Mouse (Mus musculus) C2C12 (cell line): ENCODE measurements around the gene Trip4. TPM values are rescaled to one million over a fixed set of nuclear protein-coding genes. Genes with fewer than 3 reads are reported as not detected.

Experiments
- H3K27me3 ChIP-seq: one replicate; pipeline ENCODE4 v1.6.1; 2011; ENCODE audit not compliant: control insufficient read depth, insufficient read depth, insufficient read length
- H3K36me3 ChIP-seq: one replicate; pipeline ENCODE4 v1.6.1; 2011; ENCODE audit not compliant: control insufficient read depth, insufficient read depth
- H3K4me3 ChIP-seq: one replicate; pipeline ENCODE4 v1.5.1; 2011; ENCODE audit warnings: mild to moderate bottlenecking, control low read depth; ENCODE audit not compliant: poor library complexity, insufficient read depth, severe bottlenecking
- H3K79me2 ChIP-seq: one replicate; pipeline ENCODE4 v1.6.1; 2011; ENCODE audit not compliant: control insufficient read depth, insufficient read depth
- H3K79me3 ChIP-seq: one replicate; pipeline ENCODE4 v1.6.1; 2011; ENCODE audit warnings: low read depth, control low read depth
- H3ac ChIP-seq: one replicate; pipeline ENCODE3; 2011; ENCODE audit warnings: low read depth; ENCODE audit not compliant: control insufficient read depth, insufficient read length
- CEBPB ChIP-seq: IDR thresholded peaks from one replicate; pipeline ENCODE4 v1.6.1; 2011; ENCODE audit warnings: low read depth, mild to moderate bottlenecking, control low read depth, moderate library complexity
- CTCF ChIP-seq: IDR thresholded peaks from one replicate; pipeline ENCODE4 v1.5.1; 2011; ENCODE audit not compliant: control insufficient read depth, insufficient read depth, insufficient read length
- FOSL1 ChIP-seq: IDR thresholded peaks from one replicate; pipeline ENCODE4 v1.8.0; 2011; ENCODE audit warnings: mild to moderate bottlenecking, low read length; ENCODE audit not compliant: poor library complexity, insufficient read depth, severe bottlenecking
- MAX ChIP-seq: IDR thresholded peaks from one replicate; pipeline ENCODE4 v1.6.1; 2011; ENCODE audit warnings: mild to moderate bottlenecking, control low read depth
- MYOD1 ChIP-seq: IDR thresholded peaks from one replicate; pipeline ENCODE4 v1.6.1; 2011; ENCODE audit warnings: low read depth; ENCODE audit not compliant: control insufficient read depth, insufficient read length
- MYOG ChIP-seq: IDR thresholded peaks from one replicate; pipeline ENCODE4 v1.6.1; 2011; ENCODE audit not compliant: control insufficient read depth, insufficient read length; ENCODE audit errors: extremely low read depth
- USF1 ChIP-seq: IDR thresholded peaks from one replicate; pipeline ENCODE4 v1.6.1; 2011; ENCODE audit warnings: low read depth, mild to moderate bottlenecking, control low read depth, moderate library complexity
- polyA plus RNA-seq: library from polyadenylated mRNA; unstranded; fragments of >200 nt; fragmentation: generic; extraction: Trizol; gene quantifications from one replicate; pipeline ENCODE4 v1.2.1, GENCODE M21; 2012; ENCODE audit warnings: missing spikeins

The Trip4 gene
- polyA plus RNA-seq, 1 experiment: 6.2 TPM

- no peak overlapping the region for H3K4me3 ChIP-seq
- TF ChIP-seq MAX (no peak), FOSL1 (no peak), USF1 (no peak), CEBPB (no peak)
- peaks cover 64% of the 10 kb centered on the region for H3K79me3 ChIP-seq
- no peaks in the 10 kb centered on the region for H3K36me3 ChIP-seq
- no peaks in the 10 kb centered on the region for H3K27me3 ChIP-seq
- peaks cover 99% of the 10 kb centered on the region for H3K79me2 ChIP-seq
- H3ac ChIP-seq: no peak overlapping the region
These were observed 8.4 kb upstream of the Trip4 start for GRCm38 (mm10) chr9:65917015-65917414.

GRCm38 (mm10) chr9:65913976-65914375 is 5.4 kb upstream of the Trip4 start:
- no peak for TF ChIP-seq CTCF
- no peak for TF ChIP-seq MYOD1
- TF ChIP-seq MYOG: no peak
- no peak for TF ChIP-seq USF1
- no peak for TF ChIP-seq MAX
- TF ChIP-seq CEBPB: no peak
- TF ChIP-seq FOSL1: no peak
- no peak overlapping the region for H3K4me3 ChIP-seq
- H3K79me3 ChIP-seq: peaks cover 74% of the 10 kb centered on the region
- H3K36me3 ChIP-seq: no peaks in the 10 kb centered on the region
- no peak overlapping the region for H3ac ChIP-seq
- peaks cover 99% of the 10 kb centered on the region for H3K79me2 ChIP-seq
- H3K27me3 ChIP-seq: no peaks in the 10 kb centered on the region

DNA sequence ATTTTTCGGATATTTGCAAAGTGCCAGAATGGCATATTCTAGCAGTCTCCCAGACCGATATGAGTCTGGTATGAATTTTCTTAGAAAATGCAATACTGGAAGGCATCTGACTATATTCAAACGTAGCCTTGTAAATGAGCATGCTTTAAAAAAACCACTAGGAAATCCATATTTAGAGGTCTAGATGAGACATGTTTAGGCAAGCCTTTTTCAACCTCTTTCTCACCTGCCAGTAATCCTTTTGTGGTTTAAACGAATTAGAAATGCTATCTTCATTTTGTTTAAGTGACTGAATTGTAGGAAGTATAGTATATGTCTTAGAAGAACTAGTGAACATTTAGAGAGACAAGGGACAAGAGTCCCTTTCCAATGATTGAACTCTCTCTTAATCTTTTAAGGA is 1.2 kb upstream of the Trip4 start:
- peak overlapping the region; percentile 62 for H3ac ChIP-seq
- H3K27me3 ChIP-seq: no peaks in the 10 kb centered on the region
- H3K79me3 ChIP-seq: peaks cover 49% of the 10 kb centered on the region
- H3K4me3 ChIP-seq: peak overlapping the region; percentile 63
- peaks cover 10% of the 10 kb centered on the region for H3K36me3 ChIP-seq
- TF ChIP-seq MYOD1 (no peak), USF1 (no peak), FOSL1 (no peak), CTCF (no peak), MYOG (no peak), CEBPB (no peak), MAX (no peak)
- peaks cover 59% of the 10 kb centered on the region for H3K79me2 ChIP-seq

DNA sequence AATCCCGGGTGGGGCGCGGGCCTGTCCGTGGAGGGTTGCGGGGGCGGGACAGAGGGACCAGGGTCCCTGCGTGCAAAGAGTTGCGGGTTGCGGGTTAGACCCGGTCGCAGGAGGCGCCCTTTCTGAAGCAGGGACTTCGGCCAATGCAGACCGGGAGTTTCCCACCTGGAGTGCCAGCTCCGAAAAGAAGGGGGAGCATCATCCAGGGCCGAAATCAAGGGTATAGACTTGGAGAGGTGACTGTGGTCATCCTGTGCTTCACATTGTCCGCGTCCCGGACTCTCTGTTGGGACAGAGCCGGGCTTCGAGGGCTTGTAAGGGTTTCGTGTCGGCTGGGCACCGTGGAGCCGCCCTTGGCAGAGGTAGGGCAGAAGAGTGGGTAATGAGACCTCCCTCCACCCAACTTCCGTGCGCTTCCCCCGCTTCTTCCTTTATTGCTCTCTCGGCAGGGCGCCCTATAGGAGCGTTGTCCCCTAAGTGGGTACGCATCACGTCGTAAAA is 757 bp upstream of the Trip4 start:
- H3K36me3 ChIP-seq: peaks cover 12% of the 10 kb centered on the region
- no peaks in the 10 kb centered on the region for H3K27me3 ChIP-seq
- peak overlapping the region; percentile 62 for H3ac ChIP-seq
- H3K4me3 ChIP-seq: peak overlapping the region; percentile 63
- H3K79me2 ChIP-seq: peaks cover 55% of the 10 kb centered on the region
- TF ChIP-seq MYOG: no peak
- TF ChIP-seq CTCF: peak; percentile 10
- peaks cover 45% of the 10 kb centered on the region for H3K79me3 ChIP-seq

- H3ac ChIP-seq: no peak overlapping the region
- H3K27me3 ChIP-seq: no peaks in the 10 kb centered on the region
- peaks cover 3% of the 10 kb centered on the region for H3K79me3 ChIP-seq
- TF ChIP-seq MAX (no peak), CTCF (no peak), MYOG (no peak), USF1 (no peak), CEBPB (no peak), FOSL1 (no peak), MYOD1 (no peak)
- H3K36me3 ChIP-seq: peaks cover 47% of the 10 kb centered on the region
- no peaks in the 10 kb centered on the region for H3K79me2 ChIP-seq
- no peak overlapping the region for H3K4me3 ChIP-seq
These were observed 5.2 kb downstream of the Trip4 start for GRCm38 (mm10) chr9:65903419-65903818.

DNA sequence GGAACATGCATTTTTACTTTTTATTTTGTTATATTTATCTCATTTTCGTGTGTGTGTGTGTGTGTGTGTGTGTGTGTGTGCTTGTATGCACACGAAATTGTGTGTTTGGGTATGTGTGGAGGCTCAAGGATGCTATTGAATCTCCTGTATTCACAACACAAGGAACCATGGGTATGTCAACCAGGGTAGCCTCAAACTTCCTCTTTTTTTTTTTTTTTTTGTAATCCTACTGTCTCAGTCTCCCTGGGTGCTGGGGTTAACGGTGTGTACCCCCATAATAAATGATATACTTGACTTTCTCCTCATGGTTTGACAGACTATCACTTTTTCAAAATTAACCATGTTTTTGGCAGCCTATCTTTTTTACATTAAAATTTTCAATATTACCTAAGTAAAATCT is 5.7 kb downstream of the Trip4 start:
- Histone ChIP-seq H3K36me3 (peaks cover 52% of the 10 kb centered on the region), H3K79me3 (peaks cover 3% of the 10 kb centered on the region), H3K4me3 (no peak overlapping the region), H3K79me2 (peaks cover 2% of the 10 kb centered on the region), H3ac (no peak overlapping the region), H3K27me3 (no peaks in the 10 kb centered on the region)
- TF ChIP-seq CEBPB (no peak), MAX (no peak), FOSL1 (no peak), MYOD1 (no peak), USF1 (no peak)
